Mouse (Mus musculus): ENCODE results near the gene Ypel2.

GRCm38 (mm10) chr11:86929985-86930384 lies 63.5 kb downstream of the Ypel2 start:
- TF ChIP-seq POLR2A (IDR thresholded peaks at IDR 0.05; ENCODE audit: borderline replicate concordance, control insufficient read depth, low read depth, low read length) (no peak), CTCF (IDR thresholded peaks at IDR 0.05; ENCODE audit: control insufficient read depth, insufficient read depth, low read length) (no peak)
